Mouse (Mus musculus) adrenal gland, adult 2 months (tissue): ENCODE data around the gene C4b. TPM values are rescaled to one million over a fixed set of nuclear protein-coding genes. Genes with fewer than 3 reads are reported as not detected.
A peak's percentile ranks its signal among the peaks of the same experiment; 100 is the strongest.
"Not testable (repeated sequence)": the region's sequence is repeated elsewhere in the genome, so short reads cannot be mapped to it uniquely, and the experiment has no call there.

Source experiments
- DNase-seq: peaks from one replicate; pipeline ENCODE4 v3.0.0; 2021
- long read RNA-seq: library from polyadenylated mRNA; stranded (forward); transcript quantifications from one replicate; pipeline ENCODE4 v2.0.0, GENCODE M21; 2021
- polyA plus RNA-seq: library from polyadenylated mRNA; depleted of rRNA; stranded (reverse); fragments of >200 nt; gene quantifications from 2 replicates; pipeline ENCODE4 v1.2.3, GENCODE M21; 2012; rRNA removed
- total RNA-seq, 2 experiments: library from RNA; stranded (reverse); gene quantifications; 2 replicates each; pipeline ENCODE4 v1.2.3; 2021

C4b gene
- 100 to 1,000 TPM; 121 to 181 TPM for total RNA-seq
- 48.1 and 51.4 TPM in 2 replicates for polyA plus RNA-seq
- long read RNA-seq, full-length matches to known transcripts = 8 of 88 reads
- long read RNA-seq, partial matches to known transcripts = 59 of 88 reads
- long read RNA-seq, other reads (novel, unspliced or antisense) = 21 of 88 reads

DNA sequence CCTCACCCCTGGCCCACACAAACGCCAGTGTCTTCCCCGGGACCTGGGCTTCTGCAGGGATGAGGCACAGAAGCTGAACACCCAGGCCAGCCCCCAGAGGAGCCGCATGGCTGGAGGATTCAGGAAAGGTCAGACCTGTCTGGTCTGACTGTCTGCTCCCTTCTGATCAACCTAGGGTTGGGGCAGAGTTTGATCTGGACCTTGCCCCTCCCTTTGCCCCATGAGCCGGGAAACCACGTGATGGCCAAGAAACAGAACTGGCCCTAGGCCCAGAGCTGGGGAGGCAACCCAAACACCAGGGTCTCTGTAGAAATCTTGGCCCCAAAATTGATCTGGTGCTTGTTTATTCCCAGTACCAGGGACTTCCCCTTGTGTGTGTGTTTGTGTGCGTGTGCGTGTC lies at the start of gene C4b:
C4b (minus strand) TSS at position 164 of the 400 bp plus-strand sequence.
- peak; percentile 42 for DNase-seq

DNA sequence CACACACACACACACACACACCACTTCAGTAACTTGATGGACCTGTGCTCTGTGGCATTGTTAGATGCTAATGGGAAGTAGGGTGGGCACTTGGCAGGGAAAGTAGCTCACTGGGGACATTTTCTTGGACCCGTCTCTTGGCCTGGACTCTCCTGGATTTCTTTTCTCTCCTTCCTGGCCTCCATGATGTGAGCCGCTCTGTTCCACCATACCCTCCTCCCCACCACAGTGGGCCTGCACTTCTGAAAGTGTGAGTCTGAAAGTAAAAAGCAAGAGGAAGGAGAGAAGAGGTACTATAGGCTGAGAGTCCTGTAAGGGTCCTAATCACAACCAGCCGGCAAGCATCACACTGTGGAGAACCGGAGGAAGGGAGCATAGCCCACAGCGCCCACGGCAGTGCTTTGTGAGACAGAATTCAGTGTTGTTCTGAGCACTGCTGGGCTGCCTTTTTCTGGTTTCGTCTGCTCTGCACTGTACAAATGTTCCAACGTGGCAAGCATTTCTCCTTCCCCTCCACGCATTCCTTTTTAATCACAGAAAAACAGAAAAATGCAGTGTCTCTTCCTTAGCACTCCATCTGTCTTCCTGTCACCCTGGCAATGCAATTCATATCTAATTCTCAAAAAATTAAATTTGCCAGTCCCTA lies 34.1 kb upstream of the C4b start:
- DNase-seq = no peak

DNA sequence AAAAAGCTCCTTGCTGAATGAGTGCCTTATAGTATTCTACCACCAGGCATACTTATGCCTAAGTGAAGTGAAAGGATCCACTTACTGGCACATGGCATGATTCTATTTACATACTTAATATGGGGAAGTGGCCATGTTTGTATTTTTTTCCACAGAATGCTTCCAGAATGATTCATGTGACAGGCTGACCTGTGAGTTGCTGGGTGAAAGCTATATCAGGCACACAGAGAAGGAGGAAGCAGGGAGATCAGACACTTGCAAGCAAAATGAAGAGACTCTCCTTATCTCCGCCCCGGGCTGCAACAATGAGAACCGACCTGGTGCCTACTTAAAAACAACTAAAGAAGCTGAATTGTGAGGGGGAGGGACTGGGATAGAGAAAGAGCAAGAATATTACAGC lies 17.8 kb upstream of the C4b start:
- DNase-seq = no peak

DNA sequence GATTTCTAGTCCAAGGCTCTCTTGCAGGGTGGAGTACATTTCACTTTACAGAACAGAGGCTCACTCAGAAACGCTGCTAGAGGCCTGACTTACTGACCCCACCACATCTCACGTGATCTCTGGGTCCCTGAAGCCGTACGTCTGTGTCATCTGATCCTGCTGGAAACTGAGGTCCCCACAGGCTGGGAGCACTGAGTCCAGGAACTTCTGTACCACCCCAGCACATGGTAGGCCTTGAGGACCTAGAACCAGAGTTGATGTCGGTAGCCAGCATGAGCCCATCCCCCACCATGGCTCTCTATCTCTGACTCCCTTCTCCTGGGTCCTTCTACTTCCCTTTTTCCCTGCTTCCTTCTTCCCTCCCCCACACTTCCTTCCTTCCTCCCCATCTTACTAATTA lies 2.8 kb upstream of the C4b start:
- DNase-seq = no peak

DNA sequence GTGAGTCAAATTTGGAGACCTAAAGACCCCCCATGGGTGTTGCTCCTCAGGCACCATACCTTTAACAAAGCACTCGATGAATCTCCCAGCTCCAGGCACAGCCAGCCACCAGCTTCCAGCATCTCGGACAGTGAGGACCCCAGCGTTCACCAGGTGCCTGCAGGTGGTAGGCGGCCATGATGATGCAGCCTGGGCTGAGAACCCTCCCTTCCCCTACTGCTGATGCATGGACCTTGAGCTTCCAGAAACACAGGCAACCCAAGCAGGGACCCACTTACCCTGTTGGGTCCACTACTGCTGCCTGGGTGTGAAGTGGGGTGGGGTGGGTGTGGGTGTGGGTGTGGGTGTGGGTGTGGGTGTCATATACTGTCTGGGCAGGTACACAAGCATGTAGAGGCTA lies 1.5 kb upstream of the C4b start:
- DNase-seq = not testable (repeated sequence)

DNA sequence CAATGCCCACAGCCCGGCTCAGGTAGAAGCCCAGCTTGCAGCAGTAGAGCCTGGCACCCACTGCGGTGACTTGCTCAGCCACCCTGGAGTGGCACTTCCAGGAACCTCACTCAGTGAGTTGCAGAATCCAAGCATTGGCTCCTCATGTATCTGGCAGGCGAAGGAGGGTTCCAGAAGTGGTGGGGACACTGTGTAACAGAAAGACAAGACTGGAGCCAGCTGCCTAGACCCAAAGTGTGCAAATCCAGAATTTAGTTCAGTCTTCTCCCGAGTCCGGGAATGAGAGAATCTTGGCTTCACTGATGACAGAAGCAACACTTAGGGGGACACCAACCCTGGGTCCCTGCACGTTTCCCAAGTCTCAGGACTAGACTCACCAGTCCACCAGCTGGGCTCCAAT lies 929 bp upstream of the C4b start:
- not testable (repeated sequence) for DNase-seq

DNA sequence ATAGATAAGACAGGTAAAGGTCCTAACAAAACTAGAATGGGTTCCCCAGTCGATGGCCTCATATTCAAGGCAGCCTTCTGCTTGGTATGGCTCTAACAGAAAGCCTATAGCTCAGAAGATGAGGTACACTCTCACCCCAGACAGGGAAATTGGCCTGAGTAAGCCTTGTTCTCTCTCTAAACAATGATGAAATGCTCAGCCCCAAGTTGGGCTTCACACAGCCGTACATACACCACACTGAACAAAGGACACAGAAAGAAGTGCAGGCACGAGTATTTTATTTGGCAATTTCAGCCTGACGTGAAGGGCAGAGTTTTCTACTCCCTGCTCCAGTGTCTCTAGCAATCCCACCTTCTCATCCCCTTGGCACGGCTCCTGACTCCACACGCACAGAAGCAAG lies 524 bp upstream of the C4b start:
- DNase-seq = no peak

DNA sequence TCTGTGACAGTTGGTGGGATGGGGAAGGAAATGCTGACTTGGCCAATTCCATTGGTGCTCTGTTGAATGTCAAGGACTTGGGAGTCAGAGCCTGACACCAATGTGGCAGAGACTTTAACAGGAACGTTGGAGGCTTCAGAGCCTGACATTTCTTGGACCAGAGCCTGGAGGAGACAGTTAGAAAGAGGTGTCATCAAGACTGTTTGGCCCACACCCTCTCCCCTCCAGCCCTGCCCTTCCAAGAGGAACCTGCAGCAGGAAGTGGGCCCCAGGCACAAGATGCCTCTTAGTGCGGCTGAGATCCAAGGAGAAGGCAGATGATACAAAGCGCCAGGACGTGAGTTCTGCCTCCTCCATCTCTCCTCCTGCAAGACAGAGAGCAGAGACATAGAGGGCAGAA lies 3.4 kb downstream of the C4b start:
- DNase-seq = peak; percentile 63

DNA sequence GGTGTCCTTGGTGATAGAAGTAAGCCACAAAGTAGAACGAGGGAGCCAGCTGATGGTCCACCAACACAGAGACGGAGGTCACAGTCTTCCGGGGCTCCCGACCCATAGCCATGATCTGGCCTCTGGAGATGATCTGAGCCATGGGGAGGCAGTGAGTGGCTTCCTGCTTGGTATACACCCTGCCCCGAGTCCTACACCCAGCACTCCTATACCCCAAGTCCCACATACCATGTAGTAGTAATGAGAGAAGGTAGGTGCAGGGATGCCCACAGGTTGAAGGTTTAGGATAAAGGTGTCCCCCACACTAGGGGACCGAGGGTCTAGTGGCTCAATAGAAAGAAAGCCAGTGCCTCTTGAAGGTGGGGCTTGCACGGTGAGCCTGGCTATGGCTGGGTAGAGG lies 4.0 kb downstream of the C4b start:
- DNase-seq = not testable (repeated sequence)

DNA sequence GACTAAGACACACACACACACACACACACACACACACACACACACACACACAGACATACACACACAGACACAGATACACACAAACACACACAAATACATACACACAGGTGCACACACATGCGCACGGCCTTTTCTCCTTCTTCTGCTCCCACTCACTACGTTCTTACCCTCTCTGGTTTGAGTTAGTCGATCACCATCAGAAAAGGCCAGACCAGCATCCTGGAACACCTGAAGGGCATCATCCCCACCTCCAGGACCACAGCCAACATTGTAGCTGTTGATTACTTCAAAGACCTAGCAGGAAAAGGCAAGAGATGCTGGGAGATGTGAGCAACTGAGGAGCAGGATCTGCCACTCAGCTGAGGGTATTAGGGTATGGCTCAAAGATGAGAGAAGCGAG lies 6.2 kb downstream of the C4b start:
- DNase-seq = not testable (repeated sequence)

DNA sequence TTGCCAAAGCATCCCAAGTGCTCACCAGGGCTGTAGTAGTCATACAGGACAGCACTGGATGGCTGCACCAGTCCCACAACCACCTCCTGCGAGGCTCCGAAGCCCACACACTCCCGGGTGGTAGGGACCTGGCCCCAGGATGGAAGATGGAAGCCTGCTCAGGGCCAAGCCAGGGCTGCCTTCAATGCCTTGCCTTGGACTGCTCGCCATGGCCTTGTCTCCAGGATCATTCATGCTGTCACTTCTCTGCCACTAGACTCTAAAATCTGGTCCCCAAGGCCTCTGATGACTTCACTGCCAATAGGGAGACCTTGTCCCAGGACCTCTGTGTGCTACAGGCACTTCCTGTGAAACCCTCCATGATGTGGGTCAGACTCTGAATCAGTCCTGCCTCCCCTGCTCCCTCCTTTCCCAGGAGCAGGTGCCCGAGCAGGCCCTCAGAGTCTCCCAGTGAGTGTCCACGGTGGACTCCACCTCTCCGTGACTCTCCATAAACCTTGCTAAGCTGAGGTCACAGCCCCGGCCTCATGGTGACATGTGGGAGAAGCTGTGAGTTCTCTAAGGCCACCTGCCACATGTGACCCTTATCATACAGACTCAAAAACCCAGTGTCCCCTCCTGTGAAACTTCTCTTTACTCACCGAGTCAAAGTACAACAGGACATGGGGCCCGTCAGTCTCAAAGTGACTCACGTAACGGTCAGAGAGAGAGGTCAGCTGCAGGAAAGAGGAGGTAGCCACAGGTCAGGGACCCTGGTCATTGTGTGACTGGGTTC lies 13.7 kb downstream of the C4b start:
- DNase-seq = peak; percentile 79

DNA sequence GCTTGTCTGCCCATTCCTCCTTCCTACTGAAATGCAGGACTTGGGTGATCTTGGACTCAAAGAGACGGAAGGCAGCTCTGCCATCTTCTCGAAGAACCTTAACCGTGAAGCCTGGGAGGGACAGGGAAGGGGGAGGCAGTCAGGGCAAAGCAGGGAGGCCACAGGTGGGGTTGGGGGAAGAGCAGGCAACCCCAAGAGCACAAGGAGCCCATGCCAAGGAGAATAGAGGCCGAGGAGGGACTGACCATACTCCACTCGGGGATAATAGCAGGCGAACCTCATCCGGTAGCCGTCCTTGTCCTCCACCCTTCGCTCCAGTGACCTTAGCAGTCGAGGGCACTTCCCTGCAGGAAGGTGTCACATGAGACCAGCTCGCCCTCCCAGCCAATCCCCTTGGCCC lies 14.5 kb downstream of the C4b start:
- DNase-seq = not testable (repeated sequence)

DNA sequence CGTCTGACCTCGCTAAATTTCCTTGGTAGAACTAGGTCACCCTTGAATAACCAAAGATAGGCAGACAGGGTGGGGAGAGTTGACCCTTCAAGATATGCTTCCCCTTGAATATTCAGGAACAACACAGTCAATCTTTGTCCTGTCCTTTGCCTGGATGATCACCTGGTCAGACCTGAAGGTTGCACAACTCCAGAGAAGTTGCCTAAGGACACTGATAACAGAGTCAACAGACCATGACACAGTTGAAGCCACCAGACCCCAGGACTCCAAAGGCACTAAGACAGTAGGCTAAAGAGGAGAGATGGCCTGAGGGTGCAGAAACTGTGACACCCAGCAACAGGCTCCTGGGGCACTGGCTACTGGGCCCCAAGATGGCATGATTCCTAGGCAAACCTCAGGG lies 15.8 kb downstream of the C4b start:
- DNase-seq = no peak

DNA sequence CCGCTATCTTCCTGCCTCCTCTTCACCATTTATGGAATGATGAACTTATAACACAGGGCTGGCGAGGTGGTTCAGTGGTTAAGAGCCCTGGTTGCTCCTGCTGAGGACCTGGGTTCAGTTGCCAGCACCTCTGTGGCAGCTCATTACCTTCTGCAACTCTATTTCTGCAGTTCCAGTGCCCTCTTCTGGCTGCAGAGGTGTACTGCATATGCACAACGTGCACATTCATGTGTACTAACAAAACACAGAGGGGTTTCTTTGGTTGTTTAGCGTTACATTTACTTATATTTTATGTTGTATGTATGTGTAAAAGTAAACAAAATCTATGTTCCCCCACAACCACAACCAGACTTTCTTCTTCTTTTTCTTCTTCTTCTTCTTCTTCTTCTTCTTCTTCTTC lies 20.6 kb downstream of the C4b start:
- DNase-seq = no peak

DNA sequence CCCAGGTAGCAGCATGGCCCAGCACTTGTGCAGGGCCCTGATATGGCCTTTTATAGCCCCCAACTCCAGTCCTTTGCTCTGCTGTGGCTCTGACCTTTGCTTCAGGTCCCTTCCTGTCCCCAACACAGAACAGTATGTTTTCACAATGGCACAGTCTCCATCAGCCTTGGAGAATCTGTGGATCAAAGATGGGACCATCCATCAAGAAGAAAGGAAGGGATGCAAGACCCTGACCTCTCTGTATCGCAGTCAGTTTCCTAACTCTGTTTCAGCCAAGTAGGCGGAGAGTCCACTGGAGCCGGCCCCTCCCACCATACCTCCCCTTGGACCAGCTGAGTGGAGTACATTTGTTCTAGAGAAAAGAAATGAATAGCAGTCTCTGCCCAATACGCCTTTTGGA lies 21.4 kb downstream of the C4b start:
- DNase-seq = peak; percentile 65

DNA sequence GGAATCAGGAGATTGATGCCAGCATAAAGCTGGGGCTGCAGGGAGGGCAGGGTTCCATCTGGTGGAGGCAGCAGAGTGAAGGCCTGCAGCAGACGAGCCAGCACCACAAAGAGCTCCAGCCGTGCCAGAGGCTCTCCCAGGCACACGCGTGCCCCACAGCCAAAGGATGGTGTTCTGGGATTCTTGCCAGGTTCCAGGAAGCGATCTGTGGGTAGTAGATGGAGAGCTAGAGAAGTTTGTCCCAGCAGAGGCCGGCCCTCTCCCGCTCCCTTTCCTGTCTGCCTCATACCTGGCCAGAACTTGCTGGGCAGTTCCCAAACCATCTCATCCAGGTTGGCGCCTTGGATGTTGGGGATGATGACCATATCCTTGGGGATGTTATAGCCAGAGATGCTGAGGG lies 23.8 kb downstream of the C4b start:
- DNase-seq = peak; percentile 59

DNA sequence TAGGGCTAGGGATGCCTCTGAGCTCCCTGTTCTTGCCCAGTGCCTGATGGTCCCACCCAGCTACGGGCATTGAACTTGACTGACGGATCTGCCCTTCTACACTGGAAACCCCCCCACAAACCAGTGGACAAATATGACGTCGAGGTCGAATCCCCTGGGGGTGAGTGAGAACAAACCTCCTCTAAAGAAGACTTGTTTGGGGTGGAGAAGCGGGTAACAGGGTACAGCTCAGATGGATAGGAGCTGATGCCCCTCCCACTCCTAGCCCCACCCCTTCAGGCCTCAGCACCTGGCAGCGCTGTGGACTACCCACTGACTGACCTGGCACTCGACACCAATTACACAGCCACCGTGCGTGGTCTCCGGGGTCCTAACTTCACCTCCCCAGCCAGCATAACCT lies 26.3 kb downstream of the C4b start:
- DNase-seq = peak; percentile 42

DNA sequence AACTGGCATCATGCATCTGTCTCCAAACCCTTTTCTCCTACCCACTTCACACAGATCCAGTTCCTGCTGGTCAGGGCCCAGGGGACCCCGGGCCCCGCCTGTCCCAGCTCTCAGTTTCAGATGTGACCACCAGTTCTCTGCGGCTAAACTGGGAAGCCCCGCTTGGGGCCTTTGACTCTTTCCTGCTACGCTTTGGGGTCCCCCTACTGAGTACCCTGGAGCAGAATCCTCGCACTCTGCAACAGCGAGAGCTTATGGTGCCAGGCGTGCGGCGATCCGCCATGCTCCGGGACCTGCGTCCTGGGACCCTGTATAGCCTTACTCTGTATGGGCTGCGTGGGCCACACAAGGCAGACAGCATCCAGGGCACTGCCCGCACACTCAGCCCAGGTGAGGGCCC lies 27.4 kb downstream of the C4b start:
- DNase-seq = no peak

DNA sequence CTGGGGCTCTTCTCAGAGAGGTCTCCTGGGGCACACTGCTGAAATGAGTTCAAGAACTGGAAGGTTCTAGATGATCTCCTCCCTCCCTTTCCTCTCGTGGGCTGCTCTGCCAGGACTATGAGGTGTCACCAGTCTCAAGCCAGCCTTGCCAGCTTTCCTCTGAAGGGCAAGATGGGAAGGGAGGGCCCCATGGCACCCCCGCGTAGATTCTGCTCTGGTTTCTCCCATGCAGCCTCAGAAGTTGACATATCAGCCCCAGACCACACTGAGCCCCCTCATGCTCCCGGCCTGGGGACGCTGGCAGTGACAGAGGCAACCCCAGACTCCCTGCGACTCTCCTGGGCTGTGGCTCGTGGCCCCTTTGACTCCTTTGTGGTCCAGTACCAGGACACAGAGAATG lies 28.2 kb downstream of the C4b start:
- DNase-seq = peak; percentile 52

DNA sequence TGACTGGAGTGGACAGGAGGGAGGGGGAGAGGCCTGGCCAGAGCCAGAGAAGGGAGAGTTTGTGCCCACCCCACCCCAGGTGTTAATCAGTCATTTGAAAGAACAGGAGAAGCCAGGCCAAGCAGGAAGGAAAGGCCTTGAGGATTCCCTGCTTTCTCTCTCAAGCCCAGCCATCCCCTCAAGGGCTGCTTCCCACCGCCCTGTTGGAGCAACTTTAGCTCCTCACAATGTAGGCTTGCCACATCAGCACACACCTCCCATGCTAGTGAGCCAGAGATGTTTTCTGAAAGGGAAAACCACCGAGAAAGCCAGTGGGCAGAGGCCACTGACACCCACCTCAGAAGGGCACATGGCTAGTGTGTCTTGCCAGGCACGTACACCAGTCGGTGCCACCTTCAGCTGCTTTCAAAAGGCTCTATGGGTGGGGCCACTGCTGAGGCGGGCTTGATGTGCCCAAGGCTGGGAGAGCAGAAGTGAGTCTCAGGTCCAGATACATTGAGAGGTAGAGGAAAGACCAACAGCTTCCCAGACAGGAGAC lies 28.7 kb downstream of the C4b start:
- DNase-seq = peak; percentile 52

DNA sequence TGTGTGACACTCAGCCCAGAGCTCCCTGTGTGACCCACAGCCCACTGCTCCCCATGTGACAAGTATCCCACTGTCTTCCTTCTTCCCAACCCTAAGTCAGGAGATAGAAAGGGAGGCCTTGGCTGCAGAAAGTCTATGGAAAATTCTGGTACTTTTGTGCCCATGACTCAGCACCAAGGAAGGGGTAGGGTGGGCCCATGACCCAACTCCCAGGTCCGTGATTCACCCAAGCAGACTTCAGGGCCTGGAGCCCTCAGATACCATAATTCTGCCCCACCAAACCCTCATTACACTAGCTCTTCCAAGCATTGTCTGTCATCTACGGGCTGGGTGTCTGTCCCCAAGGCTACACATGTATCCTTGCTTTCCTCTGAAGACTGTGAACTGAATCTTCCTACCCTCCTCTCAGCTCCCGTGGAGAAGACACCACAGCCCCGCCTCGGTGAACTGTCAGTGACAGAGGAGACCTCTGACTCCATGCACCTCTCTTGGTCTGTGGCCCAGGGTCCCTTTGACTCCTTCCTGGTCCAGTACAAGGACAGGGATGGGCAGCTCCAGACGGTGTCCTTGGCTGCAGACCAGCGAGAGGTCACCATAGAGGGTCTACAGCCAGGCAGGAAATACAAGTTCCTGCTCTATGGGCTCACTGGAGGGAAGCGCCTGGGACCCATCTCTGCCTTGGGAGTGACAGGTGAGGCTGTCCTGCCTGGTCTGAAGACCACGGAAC lies 29.3 kb downstream of the C4b start:
- DNase-seq = peak; percentile 83

DNA sequence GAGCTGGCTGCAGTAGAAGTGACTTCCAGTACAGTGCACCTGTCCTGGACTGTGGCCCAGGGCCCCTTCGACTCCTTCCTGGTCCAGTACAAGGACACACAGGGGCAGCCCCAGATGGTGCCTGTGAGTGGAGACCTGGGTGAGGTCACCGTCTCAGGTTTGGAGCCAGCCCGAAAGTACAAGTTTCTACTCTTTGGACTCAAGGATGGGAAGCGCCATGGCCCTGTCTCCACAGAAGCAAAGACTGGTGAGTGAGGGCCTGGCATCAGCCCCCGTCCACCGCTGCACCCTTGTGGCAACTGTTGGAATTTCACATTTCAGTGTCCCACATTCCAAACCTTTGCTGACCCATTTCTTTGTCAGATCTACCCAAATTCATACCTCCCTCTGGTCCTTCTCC lies 30.7 kb downstream of the C4b start:
- peak; percentile 84 for DNase-seq

DNA sequence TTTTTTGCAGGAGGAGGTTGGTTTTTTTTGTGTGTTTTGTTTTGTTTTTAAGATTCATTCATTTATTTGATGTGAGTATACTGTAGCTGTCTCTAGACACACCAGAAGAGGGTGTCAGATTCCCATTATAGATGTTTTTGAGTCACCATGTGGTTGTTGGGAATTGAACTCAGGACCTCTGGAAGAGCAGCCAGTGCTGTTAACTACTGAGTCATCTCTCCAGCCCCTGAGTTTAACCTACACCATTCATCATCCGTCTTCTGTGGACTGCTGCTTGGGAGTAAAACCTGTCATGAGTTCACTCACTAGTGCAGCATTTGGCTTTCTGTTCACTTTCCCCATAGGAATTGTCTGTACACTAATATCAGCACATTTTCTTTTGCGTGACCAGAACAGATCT lies 37.2 kb downstream of the C4b start:
- not testable (repeated sequence) for DNase-seq
